Mouse (Mus musculus) 3134 (cell line): ENCODE data around the gene Ddx47.

Experiments
- DNase-seq: peaks from one replicate; pipeline ENCODE4 v3.0.0-alpha.2; 2011; ENCODE audit warnings: low spot score; ENCODE audit not compliant: insufficient read length; ENCODE audit errors: extremely low read depth

Ddx47 gene

GRCm38 (mm10) chr6:135011048-135011733 is at the start of gene Ddx47:
Ddx47 (plus strand) TSS chr6:135011612.
- peak; percentile 91 for DNase-seq

GRCm38 (mm10) chr6:134961858-134962517 is 49.4 kb upstream of the Ddx47 start:
- no peak for DNase-seq

GRCm38 (mm10) chr6:134962518-134962893 is 48.9 kb upstream of the Ddx47 start:
- DNase-seq: no peak

- no peak for DNase-seq
These were observed 47.5 kb upstream of the Ddx47 start for GRCm38 (mm10) chr6:134963910-134964309.

- DNase-seq: no peak
These were observed 44.7 kb upstream of the Ddx47 start for GRCm38 (mm10) chr6:134966681-134967080.

GRCm38 (mm10) chr6:134968326-134968725 is 43.1 kb upstream of the Ddx47 start:
- DNase-seq: no peak

GRCm38 (mm10) chr6:134969498-134969897 is 41.9 kb upstream of the Ddx47 start:
- peak; percentile 31 for DNase-seq

GRCm38 (mm10) chr6:134972096-134972495 is 39.3 kb upstream of the Ddx47 start:
- no peak for DNase-seq

GRCm38 (mm10) chr6:134976628-134977027 is 34.8 kb upstream of the Ddx47 start:
- no peak for DNase-seq

- no peak for DNase-seq
These were observed 30.0 kb upstream of the Ddx47 start, which contains the start of gene Apold1 for GRCm38 (mm10) chr6:134981231-134982062. Apold1 (plus strand) TSS chr6:134981718.

- peak; percentile 94 for DNase-seq
These were observed 27.7 kb upstream of the Ddx47 start for GRCm38 (mm10) chr6:134983529-134984370.

GRCm38 (mm10) chr6:134984748-134985147 is 26.7 kb upstream of the Ddx47 start:
- DNase-seq: no peak

- DNase-seq: no peak
These were observed 23.0 kb upstream of the Ddx47 start for GRCm38 (mm10) chr6:134988377-134988776.

- DNase-seq: no peak
These were observed 20.7 kb upstream of the Ddx47 start for GRCm38 (mm10) chr6:134990674-134991073.

GRCm38 (mm10) chr6:134994031-134994651 is 17.3 kb upstream of the Ddx47 start:
- DNase-seq: no peak

- no peak for DNase-seq
These were observed 16.4 kb upstream of the Ddx47 start for GRCm38 (mm10) chr6:134994985-134995384.

GRCm38 (mm10) chr6:134996918-134997317 is 14.5 kb upstream of the Ddx47 start:
- DNase-seq: no peak

GRCm38 (mm10) chr6:134998076-134998475 is 13.3 kb upstream of the Ddx47 start:
- no peak for DNase-seq

- DNase-seq: peak; percentile 61
These were observed 12.6 kb upstream of the Ddx47 start for GRCm38 (mm10) chr6:134998781-134999180.

GRCm38 (mm10) chr6:135000272-135000671 is 11.1 kb upstream of the Ddx47 start:
- no peak for DNase-seq
